Mouse (Mus musculus): ENCODE data around the gene Btbd35f20.
"Not testable (repeated sequence)": the region's sequence is repeated elsewhere in the genome, so short reads cannot be mapped to it uniquely, and the experiment has no call there.

Gene Btbd35f20

DNA sequence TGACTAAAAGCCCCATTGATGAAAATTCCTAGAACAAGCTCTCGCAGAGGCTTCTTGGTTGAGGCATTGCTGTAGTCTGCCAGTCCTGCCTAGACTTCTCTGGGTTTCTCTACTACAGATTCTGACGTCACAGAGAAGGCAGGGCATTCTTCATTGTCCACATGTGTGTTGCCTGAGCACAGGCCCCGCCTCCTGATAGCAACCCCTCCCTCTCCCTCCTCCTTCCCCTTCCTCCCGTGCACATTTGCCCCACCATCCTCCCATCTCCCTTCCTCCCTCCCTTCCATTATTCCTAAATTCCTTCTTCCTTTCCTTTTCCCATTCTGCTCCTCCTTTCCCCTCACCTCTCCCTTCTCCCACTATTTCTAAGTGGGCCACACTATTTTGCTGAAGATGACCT is at the start of gene Btbd35f20:
Gene Btbd35f20 (minus strand): TSS at position 101 of the 400 bp plus-strand sequence.
- in situ Hi-C loops (cut with MboI; ENCODE audit: low pct_unique_long_range_greater_than_20kb in 1 of 2, low sequenced_read_pairs in 2 of 2, unreplicated experiment in 1 of 2) = not testable (repeated sequence)
